Mouse (Mus musculus): ENCODE measurements around the gene Pum1. TPM values are rescaled to one million over a fixed set of nuclear protein-coding genes. Genes with fewer than 3 reads are reported as not detected.
"Not testable (repeated sequence)": the region's sequence is repeated elsewhere in the genome, so short reads cannot be mapped to it uniquely, and the experiment has no call there.

Pum1 gene
- total RNA-seq (2021), result 100 to 1,000 TPM in 1 of 2 experiments, 10 to 100 TPM in 1; 95.9 to 117 TPM
- long read RNA-seq, full-length matches to known transcripts, result 5 of 34 reads
- long read RNA-seq, partial matches to known transcripts, result 13 of 34 reads
- long read RNA-seq, other reads (novel, unspliced or antisense), result 16 of 34 reads

GRCm38 (mm10) chr4:130662979-130663725, at the start of gene Pum1:
Gene Pum1, plus strand, starts transcription at chr4:130663321.
- peak; percentile 84 to 89 for DNase-seq (ENCODE audit: low spot score in 2 of 2)

- DNase-seq (ENCODE audit: low spot score in 2 of 2), result peak; percentile 15 to 23
Observed at GRCm38 (mm10) chr4:130629391-130629790, 33.7 kb upstream of the Pum1 start.

- DNase-seq (ENCODE audit: low spot score in 2 of 2), result no peak
Observed at GRCm38 (mm10) chr4:130630232-130630847, 32.8 kb upstream of the Pum1 start.

- not testable (repeated sequence) for DNase-seq (ENCODE audit: low spot score in 2 of 2)
Observed at GRCm38 (mm10) chr4:130635076-130635475, 28.0 kb upstream of the Pum1 start.

- no peak for DNase-seq (ENCODE audit: low spot score in 2 of 2)
Observed at GRCm38 (mm10) chr4:130636761-130637160, 26.4 kb upstream of the Pum1 start.

- DNase-seq (ENCODE audit: low spot score in 2 of 2), result no peak
Observed at GRCm38 (mm10) chr4:130637488-130638422, 25.4 kb upstream of the Pum1 start.

- no peak for DNase-seq (ENCODE audit: low spot score in 2 of 2)
Observed at GRCm38 (mm10) chr4:130640031-130640717, 22.9 kb upstream of the Pum1 start.

- DNase-seq (ENCODE audit: low spot score in 2 of 2), result no peak
Observed at GRCm38 (mm10) chr4:130642468-130642867, 20.7 kb upstream of the Pum1 start.

- DNase-seq (ENCODE audit: low spot score in 2 of 2), result no peak
Observed at GRCm38 (mm10) chr4:130645426-130645825, 17.7 kb upstream of the Pum1 start.

- no peak for DNase-seq (ENCODE audit: low spot score in 2 of 2)
Observed at GRCm38 (mm10) chr4:130651286-130651685, 11.8 kb upstream of the Pum1 start.

GRCm38 (mm10) chr4:130652546-130652945, 10.6 kb upstream of the Pum1 start:
- no peak for DNase-seq (ENCODE audit: low spot score in 2 of 2)

GRCm38 (mm10) chr4:130657820-130658565, 5.1 kb upstream of the Pum1 start:
- no peak for DNase-seq (ENCODE audit: low spot score in 2 of 2)

- DNase-seq (ENCODE audit: low spot score in 2 of 2), result no peak
Observed at GRCm38 (mm10) chr4:130659470-130659869, 3.7 kb upstream of the Pum1 start.

- DNase-seq (ENCODE audit: low spot score in 2 of 2), result no peak
Observed at GRCm38 (mm10) chr4:130660106-130660505, 3.0 kb upstream of the Pum1 start.

GRCm38 (mm10) chr4:130661151-130661550, 2.0 kb upstream of the Pum1 start:
- DNase-seq (ENCODE audit: low spot score in 2 of 2), result no peak

- not testable (repeated sequence) for DNase-seq (ENCODE audit: low spot score in 2 of 2)
Observed at GRCm38 (mm10) chr4:130662305-130662704, 816 bp upstream of the Pum1 start.

GRCm38 (mm10) chr4:130663810-130664401, 785 bp downstream of the Pum1 start:
- DNase-seq (ENCODE audit: low spot score in 2 of 2), result peak; percentile 49 to 62

- DNase-seq (ENCODE audit: low spot score in 2 of 2), result no peak
Observed at GRCm38 (mm10) chr4:130664414-130665029, 1.4 kb downstream of the Pum1 start.

GRCm38 (mm10) chr4:130665176-130665575, 2.1 kb downstream of the Pum1 start:
- DNase-seq (ENCODE audit: low spot score in 2 of 2), result no peak
